Mouse (Mus musculus) liver, embryonic 11.5 days (tissue): ENCODE results near the gene She. TPM values are rescaled to one million over a fixed set of nuclear protein-coding genes. Genes with fewer than 3 reads are reported as not detected.

Experiments used
- ATAC-seq: fragments of 200-750 bp; cut with Nextera tagmentation; replicated peaks from 2 replicates; pipeline ENCODE4 v1.8.0; 2017; ENCODE audit warnings: moderate number of reproducible peaks, mild to moderate bottlenecking, moderate TSS enrichment, moderate library complexity; ENCODE audit not compliant: low FRiP score
- DNase-seq: peaks from one replicate; pipeline ENCODE4 v3.0.0-alpha.2; 2017; ENCODE audit warnings: low spot score
- H3K27ac ChIP-seq: fragments of 300-500 bp; sonication (generic); 2 replicates; pipeline ENCODE4 v1.5.1; 2014; ENCODE audit warnings: mild to moderate bottlenecking, low read depth, low read length, control low read depth
- H3K27me3 ChIP-seq: fragments of 300-500 bp; sonication (generic); replicated peaks from 2 replicates; pipeline ENCODE4 v1.6.1; 2014; ENCODE audit warnings: low read length, mixed read lengths; ENCODE audit not compliant: control insufficient read depth, insufficient read depth
- H3K36me3 ChIP-seq: fragments of 300-500 bp; sonication (generic); 2 replicates; pipeline ENCODE4 v1.6.1; 2014; ENCODE audit warnings: mild to moderate bottlenecking, low read length, moderate library complexity, mixed read lengths; ENCODE audit not compliant: control insufficient read depth, insufficient read depth
- H3K4me1 ChIP-seq: fragments of 300-500 bp; sonication (generic); replicated peaks from 2 replicates; pipeline ENCODE4 v1.6.1; 2014; ENCODE audit warnings: low read length, mixed read lengths; ENCODE audit not compliant: control insufficient read depth, insufficient read depth
- H3K4me2 ChIP-seq: fragments of 300-500 bp; sonication (generic); 2 replicates; pipeline ENCODE4 v1.6.1; 2014; ENCODE audit warnings: mild to moderate bottlenecking, control low read depth, moderate library complexity
- H3K4me3 ChIP-seq: fragments of 300-500 bp; sonication (generic); 2 replicates; pipeline ENCODE4 v1.5.1; 2014; ENCODE audit warnings: low read depth, low read length, control low read depth
- H3K9ac ChIP-seq: fragments of 300-500 bp; sonication (generic); 2 replicates; pipeline ENCODE4 v1.6.1; 2014; ENCODE audit warnings: low read depth, low read length, control low read depth
- H3K9me3 ChIP-seq: fragments of 300-500 bp; sonication (generic); 2 replicates; pipeline ENCODE4 v1.6.1; 2016; ENCODE audit warnings: low read length, inconsistent platforms, mixed read lengths; ENCODE audit not compliant: control insufficient read depth
- WGBS: fragments of 180-500 bp; shearing (Covaris S2); extraction: QIAGEN DNeasy Blood & Tissue Kit; methylation state at CpG from one replicate; pipeline ENCODE4 v1.1.7; 2014; 5-methylcytosine and 5-hydroxymethylcytosine counted together
- polyA plus RNA-seq: library from polyadenylated mRNA; unstranded; fragments of >200 nt; fragmentation: Nextera tagmentation; extraction: Ambion mirVana; gene quantifications from 2 replicates; pipeline ENCODE4 v1.2.1, GENCODE M21; 2014

Gene She
- polyA plus RNA-seq, 1 experiment from 2014 or later = 3.2 TPM

GRCm38 (mm10) chr3:89869556-89869955 is 38.4 kb downstream of the She start:
- H3K9ac ChIP-seq = no peak overlapping the region

GRCm38 (mm10) chr3:89870472-89871271 is 39.5 kb downstream of the She start:
- ATAC-seq = peak; percentile 54
- peak overlapping the region; percentile 57 for H3K9ac ChIP-seq
- no peaks in the 10 kb centered on the region for H3K9me3 ChIP-seq
- peaks cover 25% of the 10 kb centered on the region for H3K4me1 ChIP-seq
- H3K4me2 ChIP-seq = peak overlapping the region; percentile 55
- no peaks in the 10 kb centered on the region for H3K36me3 ChIP-seq
- H3K27ac ChIP-seq = peak overlapping the region; percentile 87
- WGBS = 68% methylated on average over 22 of the region's 22 CpGs
- DNase-seq = no peak
- H3K27me3 ChIP-seq = no peaks in the 10 kb centered on the region
- no peak overlapping the region; the same call in 1 of the 2 replicates for H3K4me3 ChIP-seq

More at GRCm38 (mm10) chr3:89869556-89869955, 38.4 kb downstream of the She start:
- 58% methylated on average over 9 of the region's 9 CpGs for WGBS
- DNase-seq (no peak), ATAC-seq (no peak)
- Histone ChIP-seq H3K27ac (no peak overlapping the region), H3K9me3 (no peaks in the 10 kb centered on the region), H3K4me2 (no peak overlapping the region), H3K36me3 (no peaks in the 10 kb centered on the region), H3K27me3 (no peaks in the 10 kb centered on the region), H3K4me3 (no peak overlapping the region), H3K4me1 (peaks cover 25% of the 10 kb centered on the region)

GRCm38 (mm10) chr3:89871339-89871914 is 40.3 kb downstream of the She start:
- Histone ChIP-seq H3K4me2 (peak overlapping the region; percentile 55), H3K27me3 (no peaks in the 10 kb centered on the region), H3K4me3 (no peak overlapping the region), H3K27ac (peak overlapping the region; percentile 87), H3K9ac (peak overlapping the region; percentile 57), H3K4me1 (peaks cover 29% of the 10 kb centered on the region), H3K36me3 (no peaks in the 10 kb centered on the region), H3K9me3 (no peaks in the 10 kb centered on the region)
- DNase-seq (no peak), ATAC-seq (peak; percentile 92)
- 53% methylated on average over 8 of the region's 8 CpGs for WGBS

GRCm38 (mm10) chr3:89872209-89872608 is 41.0 kb downstream of the She start:
- Histone ChIP-seq H3K36me3 (no peaks in the 10 kb centered on the region), H3K9me3 (no peaks in the 10 kb centered on the region), H3K4me2 (no peak overlapping the region), H3K4me1 (peaks cover 29% of the 10 kb centered on the region), H3K9ac (0 out of 2 replicates have a peak overlapping the region, but pooled peaks have one; percentile 9), H3K27ac (peak overlapping the region; percentile 87), H3K4me3 (no peak overlapping the region), H3K27me3 (no peaks in the 10 kb centered on the region)
- ATAC-seq = peak; percentile 46; the same call in 1 of the 2 replicates
- 71% methylated on average over 7 of the region's 7 CpGs for WGBS
- DNase-seq = no peak

GRCm38 (mm10) chr3:89872684-89873083 is 41.5 kb downstream of the She start:
- Histone ChIP-seq H3K4me1 (peaks cover 29% of the 10 kb centered on the region), H3K36me3 (no peaks in the 10 kb centered on the region), H3K9ac (no peak overlapping the region), H3K27ac (0 out of 2 replicates have a peak overlapping the region, but pooled peaks have one; percentile 87), H3K4me3 (no peak overlapping the region), H3K27me3 (no peaks in the 10 kb centered on the region), H3K4me2 (no peak overlapping the region), H3K9me3 (no peaks in the 10 kb centered on the region)
- no peak for ATAC-seq
- no peak for DNase-seq
- WGBS = 74% methylated on average over 6 of the region's 6 CpGs

GRCm38 (mm10) chr3:89874076-89874475 is 42.9 kb downstream of the She start:
- H3K4me1 ChIP-seq = peaks cover 25% of the 10 kb centered on the region
- no peak overlapping the region for H3K27ac ChIP-seq

GRCm38 (mm10) chr3:89875021-89875420 is 43.9 kb downstream of the She start:
- no peak for DNase-seq
- WGBS = 83% methylated on average over 9 of the region's 9 CpGs
- Histone ChIP-seq H3K4me2 (no peak overlapping the region), H3K4me3 (no peak overlapping the region), H3K36me3 (no peaks in the 10 kb centered on the region), H3K9ac (no peak overlapping the region), H3K27ac (no peak overlapping the region), H3K4me1 (peaks cover 21% of the 10 kb centered on the region), H3K9me3 (no peaks in the 10 kb centered on the region), H3K27me3 (no peaks in the 10 kb centered on the region)
- no peak for ATAC-seq

More at GRCm38 (mm10) chr3:89874076-89874475, 42.9 kb downstream of the She start:
- DNase-seq = no peak
- ATAC-seq = no peak
- 86% methylated on average over 5 of the region's 5 CpGs for WGBS
- no peaks in the 10 kb centered on the region for H3K36me3 ChIP-seq
- H3K27me3 ChIP-seq = no peaks in the 10 kb centered on the region
- 0 out of 2 replicates have a peak overlapping the region, but pooled peaks have one; percentile 20 for H3K9ac ChIP-seq
- no peaks in the 10 kb centered on the region for H3K9me3 ChIP-seq
- H3K4me3 ChIP-seq = no peak overlapping the region
- no peak overlapping the region for H3K4me2 ChIP-seq

GRCm38 (mm10) chr3:89875781-89876180 is 44.6 kb downstream of the She start:
- Histone ChIP-seq H3K27me3 (no peaks in the 10 kb centered on the region), H3K4me1 (peaks cover 14% of the 10 kb centered on the region), H3K4me3 (no peak overlapping the region), H3K9ac (no peak overlapping the region), H3K4me2 (no peak overlapping the region), H3K9me3 (no peaks in the 10 kb centered on the region), H3K36me3 (no peaks in the 10 kb centered on the region), H3K27ac (no peak overlapping the region)
- ATAC-seq = no peak
- no peak for DNase-seq
- 79% methylated on average over 8 of the region's 8 CpGs for WGBS
